ENCODE assay signal across 8 mouse cellular contexts in genomic region chr13:22051523-22051859, GRCm38 (mm10). TPM values are rescaled to one million over a fixed set of nuclear protein-coding genes. Genes with fewer than 3 reads are reported as not detected.
DNase-seq lines count a peak whose midpoint lies in the region; ATAC-seq and TF ChIP-seq lines count a peak whose summit lies in the region.

No protein-coding gene starts in this region.

- ATAC-seq in heart, embryonic 12.5 days (ENCODE audit: insufficient number of reproducible peaks, low FRiP score) = no peak
- ATAC-seq in forebrain, postnatal 0 days = peak; percentile 28
- ATAC-seq in liver, postnatal 0 days = no peak

- peak overlapping the region; percentile 66 for H3K9ac ChIP-seq in heart, embryonic 12.5 days
- peak overlapping the region; percentile 54 for H3K9ac ChIP-seq in ES-Bruce4 (ENCODE audit: low read depth, poor library complexity, severe bottlenecking)
- peak overlapping the region; percentile 72 for H3K9ac ChIP-seq in forebrain, postnatal 0 days
- peak overlapping the region; percentile 60 for H3K9ac ChIP-seq in liver, postnatal 0 days (replicated peaks)

- H3K4me2 ChIP-seq in heart, embryonic 12.5 days = peak overlapping the region; percentile 76
- peak overlapping the region; percentile 54 for H3K4me2 ChIP-seq in forebrain, postnatal 0 days (ENCODE audit: low read depth)
- H3K4me2 ChIP-seq in liver, postnatal 0 days (ENCODE audit: low read depth, low read length) = peak overlapping the region; percentile 88

- no peak for DNase-seq in heart, postnatal 36 days
- DNase-seq in forebrain, postnatal 0 days = no peak
- no peak for DNase-seq in liver, postnatal 0 days
- no peak for DNase-seq in cerebellum, adult 11-12 months
- no peak for DNase-seq in layer of hippocampus, adult 18-20 months (ENCODE audit: low spot score in 2 of 2)
- DNase-seq in right cerebral cortex, postnatal 10 days (ENCODE audit: low spot score in 2 of 2) = no peak

- no peak for TF ChIP-seq CTCF in ES-Bruce4 (IDR thresholded peaks at IDR 0.05; ENCODE audit: low read depth, low read length)
- TF ChIP-seq CTCF in forebrain, postnatal 0 days (IDR thresholded peaks at IDR 0.05; ENCODE audit: low read depth) = no peak
- no peak for TF ChIP-seq CTCF in liver, postnatal 0 days (IDR thresholded peaks at IDR 0.05; ENCODE audit: low read depth)

- no peaks in the 10 kb centered on the region for H3K9me3 ChIP-seq in heart, embryonic 12.5 days (replicated peaks)
- no peaks in the 10 kb centered on the region for H3K9me3 ChIP-seq in ES-Bruce4 (replicated peaks; ENCODE audit: control insufficient read depth, insufficient read depth, low read length, poor library complexity, severe bottlenecking)
- no peaks in the 10 kb centered on the region for H3K9me3 ChIP-seq in forebrain, postnatal 0 days (ENCODE audit: low read length)
- no peaks in the 10 kb centered on the region for H3K9me3 ChIP-seq in liver, postnatal 0 days (ENCODE audit: low read length)

- no peak for TF ChIP-seq POLR2A in ES-Bruce4 (IDR thresholded peaks at IDR 0.05; ENCODE audit: insufficient read depth, low read length)

- TF ChIP-seq EP300 in ES-Bruce4 (IDR thresholded peaks at IDR 0.05; ENCODE audit: insufficient read depth, low read depth, low read length) = no peak
- TF ChIP-seq EP300 in liver, postnatal 0 days (IDR thresholded peaks at IDR 0.05; ENCODE audit: low read depth) = no peak

- 0 out of 2 replicates have a peak, but pooled peaks cover 3% of the 10 kb centered on the region for H3K4me1 ChIP-seq in heart, embryonic 12.5 days (replicated peaks)
- H3K4me1 ChIP-seq in ES-Bruce4 (ENCODE audit: control insufficient read depth, insufficient read depth, low read length) = peaks cover 1% of the 10 kb centered on the region
- no peaks in the 10 kb centered on the region for H3K4me1 ChIP-seq in forebrain, postnatal 0 days (ENCODE audit: insufficient read depth)
- peaks cover 16% of the 10 kb centered on the region for H3K4me1 ChIP-seq in liver, postnatal 0 days (ENCODE audit: insufficient read depth)

- H3K27me3 ChIP-seq in heart, embryonic 12.5 days (replicated peaks) = no peaks in the 10 kb centered on the region
- H3K27me3 ChIP-seq in ES-Bruce4 (ENCODE audit: control insufficient read depth, insufficient read depth, low read length, poor library complexity, severe bottlenecking) = no peaks in the 10 kb centered on the region
- no peaks in the 10 kb centered on the region for H3K27me3 ChIP-seq in forebrain, postnatal 0 days (ENCODE audit: insufficient read depth, low read length)
- H3K27me3 ChIP-seq in liver, postnatal 0 days (ENCODE audit: insufficient read depth, low read length) = no peaks in the 10 kb centered on the region

- no peaks in the 10 kb centered on the region for H3K36me3 ChIP-seq in heart, embryonic 12.5 days
- no peaks in the 10 kb centered on the region for H3K36me3 ChIP-seq in ES-Bruce4 (ENCODE audit: control insufficient read depth, insufficient read depth, low read length, poor library complexity, severe bottlenecking)
- no peaks in the 10 kb centered on the region for H3K36me3 ChIP-seq in forebrain, postnatal 0 days (ENCODE audit: insufficient read depth)
- H3K36me3 ChIP-seq in liver, postnatal 0 days (replicated peaks; ENCODE audit: insufficient read depth, low read length) = no peaks in the 10 kb centered on the region

- WGBS in heart, embryonic 12.5 days = 8% methylated on average over 5 of the region's 5 CpGs
- 11% methylated on average over 5 of the region's 5 CpGs for WGBS in forebrain, postnatal 0 days
- WGBS in liver, postnatal 0 days (ENCODE audit: insufficient replicate concordance) = 12% methylated on average over 5 of the region's 5 CpGs

- H3K27ac ChIP-seq in heart, embryonic 12.5 days (ENCODE audit: poor library complexity, severe bottlenecking) = no peak overlapping the region
- no peak overlapping the region for H3K27ac ChIP-seq in ES-Bruce4 (ENCODE audit: insufficient read depth, low read length)
- peak overlapping the region; percentile 89 for H3K27ac ChIP-seq in forebrain, postnatal 0 days (ENCODE audit: low read depth, low read length)
- H3K27ac ChIP-seq in liver, postnatal 0 days (ENCODE audit: low read depth) = no peak overlapping the region

- intact Hi-C loops in heart, postnatal 36 days (cut with DNase I) = no loop called here

- H3K4me3 ChIP-seq in heart, embryonic 12.5 days = peak overlapping the region; percentile 62
- peak overlapping the region; percentile 93 for H3K4me3 ChIP-seq in ES-Bruce4 (ENCODE audit: low read depth, low read length)
- peak overlapping the region; percentile 58 for H3K4me3 ChIP-seq in forebrain, postnatal 0 days (ENCODE audit: low read depth, low read length)
- peak overlapping the region; percentile 49 for H3K4me3 ChIP-seq in liver, postnatal 0 days (ENCODE audit: low read depth, low read length)

RNA-seq across cellular contexts. Expression of gene Hist1h2bj, which starts 8.5 kb away (rescaled TPM):
- polyA plus RNA-seq in heart, embryonic 12.5 days (2016; fragmentation: Nextera tagmentation; extraction: Ambion mirVana) = 3.4 and 6.2 TPM in 2 replicates
- 1 to 10 TPM; 7.2 to 9.7 TPM for total RNA-seq in heart, postnatal 36 days (2021)
- 14.6 and 19.9 TPM in 2 replicates for polyA plus RNA-seq in ES-Bruce4 (2011; ENCODE audit: insufficient read depth, insufficient read length, low read depth, missing spikeins)
- total RNA-seq in forebrain, postnatal 0 days (2014; rRNA removed) = 246 and 305 TPM in 2 replicates
- 1.6 and 3.7 TPM in 2 replicates for polyA plus RNA-seq in forebrain, postnatal 0 days (2015; fragmentation: Nextera tagmentation; extraction: Ambion mirVana)
- 5.1 and 5.3 TPM in 2 replicates for polyA plus RNA-seq in liver, postnatal 0 days (2015; fragmentation: Nextera tagmentation; extraction: Ambion mirVana)
- 10 to 100 TPM in 1 of 2 experiments, 1 to 10 TPM in 1; 8.3 to 13.2 TPM for total RNA-seq in layer of hippocampus, adult 18-20 months (2021)

RNA-seq across cellular contexts. Expression of gene Hist1h2ag, which starts 8.7 kb away (rescaled TPM):
- 11.6 and 14.5 TPM in 2 replicates for polyA plus RNA-seq in heart, embryonic 12.5 days (2016; fragmentation: Nextera tagmentation; extraction: Ambion mirVana)
- 10 to 100 TPM; 10.3 to 10.5 TPM for total RNA-seq in heart, postnatal 36 days (2021)
- 6.3 and 7.9 TPM in 2 replicates for polyA plus RNA-seq in ES-Bruce4 (2011; ENCODE audit: insufficient read depth, insufficient read length, low read depth, missing spikeins)
- total RNA-seq in forebrain, postnatal 0 days (2014; rRNA removed) = 193 and 206 TPM in 2 replicates
- 4.8 and 8.3 TPM in 2 replicates for polyA plus RNA-seq in forebrain, postnatal 0 days (2015; fragmentation: Nextera tagmentation; extraction: Ambion mirVana)
- polyA plus RNA-seq in liver, postnatal 0 days (2015; fragmentation: Nextera tagmentation; extraction: Ambion mirVana) = 7.4 and 9.4 TPM in 2 replicates
- 10 to 100 TPM in 1 of 2 experiments, 1 to 10 TPM in 1; 7.8 to 10.3 TPM for total RNA-seq in layer of hippocampus, adult 18-20 months (2021)

RNA-seq across cellular contexts. Expression of gene Hist1h4i, which starts 10.3 kb away (rescaled TPM):
- 10.4 and 12.2 TPM in 2 replicates for polyA plus RNA-seq in heart, embryonic 12.5 days (2016; fragmentation: Nextera tagmentation; extraction: Ambion mirVana)
- total RNA-seq in heart, postnatal 36 days (2021) = 10 to 100 TPM; 15.8 to 18.6 TPM
- polyA plus RNA-seq in ES-Bruce4 (2011; ENCODE audit: insufficient read depth, insufficient read length, low read depth, missing spikeins) = 5.6 and 6.5 TPM in 2 replicates
- 26.4 and 44.9 TPM in 2 replicates for total RNA-seq in forebrain, postnatal 0 days (2014; rRNA removed)
- 4.2 and 5.8 TPM in 2 replicates for polyA plus RNA-seq in forebrain, postnatal 0 days (2015; fragmentation: Nextera tagmentation; extraction: Ambion mirVana)
- polyA plus RNA-seq in liver, postnatal 0 days (2015; fragmentation: Nextera tagmentation; extraction: Ambion mirVana) = 18.0 and 18.3 TPM in 2 replicates
- 10 to 100 TPM; 65.4 to 84.2 TPM for total RNA-seq in layer of hippocampus, adult 18-20 months (2021)

RNA-seq across cellular contexts. Expression of gene Hist1h2bk, which starts 15.8 kb away (rescaled TPM):
- polyA plus RNA-seq in heart, embryonic 12.5 days (2016; fragmentation: Nextera tagmentation; extraction: Ambion mirVana) = 2.3 and 3.6 TPM in 2 replicates
- 10 to 100 TPM; 23.3 to 28.1 TPM for total RNA-seq in heart, postnatal 36 days (2021)
- polyA plus RNA-seq in ES-Bruce4 (2011; ENCODE audit: insufficient read depth, insufficient read length, low read depth, missing spikeins) = 54.4 and 58.6 TPM in 2 replicates
- 233 and 262 TPM in 2 replicates for total RNA-seq in forebrain, postnatal 0 days (2014; rRNA removed)
- polyA plus RNA-seq in forebrain, postnatal 0 days (2015; fragmentation: Nextera tagmentation; extraction: Ambion mirVana) = 0.40 TPM in 1 of 2 replicates, not detected in the other
- 1.7 and 2.2 TPM in 2 replicates for polyA plus RNA-seq in liver, postnatal 0 days (2015; fragmentation: Nextera tagmentation; extraction: Ambion mirVana)
- total RNA-seq in layer of hippocampus, adult 18-20 months (2021) = 10 to 100 TPM; 11.4 to 16.1 TPM

RNA-seq across cellular contexts. Expression of gene Hist1h2ah, which starts 16.1 kb away (rescaled TPM):
- polyA plus RNA-seq in heart, embryonic 12.5 days (2016; fragmentation: Nextera tagmentation; extraction: Ambion mirVana) = 3.7 and 5.0 TPM in 2 replicates
- 10 to 100 TPM in 1 of 2 experiments, 1 to 10 TPM in 1; 2.3 to 12.5 TPM for total RNA-seq in heart, postnatal 36 days (2021)
- polyA plus RNA-seq in ES-Bruce4 (2011; ENCODE audit: insufficient read depth, insufficient read length, low read depth, missing spikeins) = 13.0 and 17.2 TPM in 2 replicates
- total RNA-seq in forebrain, postnatal 0 days (2014; rRNA removed) = 9.2 and 47.2 TPM in 2 replicates
- 1.6 and 1.9 TPM in 2 replicates for polyA plus RNA-seq in forebrain, postnatal 0 days (2015; fragmentation: Nextera tagmentation; extraction: Ambion mirVana)
- polyA plus RNA-seq in liver, postnatal 0 days (2015; fragmentation: Nextera tagmentation; extraction: Ambion mirVana) = 8.6 and 9.9 TPM in 2 replicates
- 10 to 100 TPM in 1 of 2 experiments, 1 to 10 TPM in 1; 4.9 to 45.9 TPM for total RNA-seq in layer of hippocampus, adult 18-20 months (2021)
